Comparison of ENCODE assay signal across 11 mouse cellular contexts in genomic region chr9:44568083-44568455, GRCm38 (mm10). TPM values are rescaled to one million over a fixed set of nuclear protein-coding genes. Genes with fewer than 3 reads are reported as not detected.
A peak's percentile ranks its signal among the peaks of the same experiment; 100 is the strongest.
DNase-seq lines count a peak whose midpoint lies in the region; ATAC-seq and TF ChIP-seq lines count a peak whose summit lies in the region.
"Had no signal": no experiment of that assay in that cellular context is flagged by ENCODE, and none has a peak within 500 bp of the region (broad histone marks: within the 10 kb centered on the region; RNA-seq: fewer than 3 reads in every experiment).

No protein-coding gene starts in this region.

- no peaks in the 10 kb centered on the region for H3K36me3 ChIP-seq in heart, adult 2 months (ENCODE audit: control insufficient read depth, insufficient read depth, low read length)
- H3K36me3 ChIP-seq in heart, embryonic 12.5 days = no peaks in the 10 kb centered on the region
- no peaks in the 10 kb centered on the region for H3K36me3 ChIP-seq in liver, postnatal 0 days (replicated peaks; ENCODE audit: insufficient read depth, low read length)
- H3K36me3 ChIP-seq in kidney, embryonic 14.5 days (ENCODE audit: control insufficient read depth, insufficient read depth, low read length) = no peaks in the 10 kb centered on the region

- H3K4me3 ChIP-seq in heart, adult 2 months = no peak overlapping the region
- H3K4me3 ChIP-seq in heart, embryonic 12.5 days = no peak overlapping the region
- peak overlapping the region; percentile 3; the same call in 1 of the 2 replicates for H3K4me3 ChIP-seq in liver, postnatal 0 days (ENCODE audit: low read depth, low read length)
- H3K4me3 ChIP-seq in kidney, embryonic 14.5 days (ENCODE audit: low read length) = no peak overlapping the region

- peaks cover 8% of the 10 kb centered on the region for H3K4me1 ChIP-seq in heart, adult 2 months (ENCODE audit: control insufficient read depth, insufficient read depth, low read length)
- peaks cover 2% of the 10 kb centered on the region; the same call in 1 of the 2 replicates for H3K4me1 ChIP-seq in heart, embryonic 12.5 days (replicated peaks)
- peaks cover 23% of the 10 kb centered on the region for H3K4me1 ChIP-seq in liver, postnatal 0 days (ENCODE audit: insufficient read depth)
- H3K4me1 ChIP-seq in kidney, embryonic 14.5 days (ENCODE audit: control insufficient read depth, insufficient read depth, low read length) = no peaks in the 10 kb centered on the region

- intact Hi-C loops in heart, adult 2 months (cut with DNase I) = no loop called here

- TF ChIP-seq POLR2A in heart, adult 2 months (IDR thresholded peaks at IDR 0.05; ENCODE audit: insufficient read depth, low read depth, low read length) = no peak

- no peaks in the 10 kb centered on the region for H3K79me2 ChIP-seq in heart, adult 2 months (replicated peaks; ENCODE audit: control insufficient read depth, insufficient read depth, low read length)

- H3K4me2 ChIP-seq in heart, embryonic 12.5 days = no peak overlapping the region
- peak overlapping the region; percentile 41 for H3K4me2 ChIP-seq in liver, postnatal 0 days (ENCODE audit: low read depth, low read length)
- H3K4me2 ChIP-seq in kidney, embryonic 14.5 days (replicated peaks; ENCODE audit: low read depth, low read length) = no peak overlapping the region

- no peak for DNase-seq in heart, adult 2 months
- DNase-seq in thymus, postnatal 25 days = peak; percentile 22
- no peak for DNase-seq in thymus, postnatal 4 days
- peak; percentile 40 for DNase-seq in liver, postnatal 0 days
- no peak for DNase-seq in kidney, postnatal 36 days
- no peak for DNase-seq in adrenal gland, postnatal 10 days
- DNase-seq: gastrocnemius, postnatal 10 days had no signal

- no peak for TF ChIP-seq EP300 in heart, adult 2 months (IDR thresholded peaks at IDR 0.05; ENCODE audit: insufficient read depth, low read depth, low read length)
- no peak for TF ChIP-seq EP300 in liver, postnatal 0 days (IDR thresholded peaks at IDR 0.05; ENCODE audit: low read depth)

- H3K27me3 ChIP-seq in heart, adult 2 months (ENCODE audit: control insufficient read depth, insufficient read depth, low read length) = no peaks in the 10 kb centered on the region
- H3K27me3 ChIP-seq in heart, embryonic 12.5 days (replicated peaks) = no peaks in the 10 kb centered on the region
- H3K27me3 ChIP-seq in liver, postnatal 0 days (ENCODE audit: insufficient read depth, low read length) = no peaks in the 10 kb centered on the region
- no peaks in the 10 kb centered on the region for H3K27me3 ChIP-seq in kidney, embryonic 14.5 days (ENCODE audit: control insufficient read depth, insufficient read depth, low read length)

- no peaks in the 10 kb centered on the region for H3K9me3 ChIP-seq in heart, embryonic 12.5 days (replicated peaks)
- H3K9me3 ChIP-seq in liver, postnatal 0 days (ENCODE audit: low read length) = no peaks in the 10 kb centered on the region
- no peaks in the 10 kb centered on the region for H3K9me3 ChIP-seq in kidney, embryonic 14.5 days (ENCODE audit: control insufficient read depth, low read length)

- ATAC-seq in heart, embryonic 12.5 days (ENCODE audit: insufficient number of reproducible peaks, low FRiP score) = no peak
- no peak; the same call in 1 of the 2 replicates for ATAC-seq in liver, postnatal 0 days
- no peak for ATAC-seq in kidney, embryonic 14.5 days (ENCODE audit: low FRiP score, low TSS enrichment)

- peak overlapping the region; percentile 79 for H3K27ac ChIP-seq in heart, adult 2 months
- H3K27ac ChIP-seq in heart, embryonic 12.5 days (ENCODE audit: poor library complexity, severe bottlenecking) = no peak overlapping the region
- H3K27ac ChIP-seq in liver, postnatal 0 days (ENCODE audit: low read depth) = peak overlapping the region; percentile 84
- no peak overlapping the region for H3K27ac ChIP-seq in kidney, embryonic 14.5 days (ENCODE audit: low read depth, low read length)
- H3K27ac ChIP-seq: kidney, postnatal 0 days had no signal

- H3K9ac ChIP-seq in heart, adult 2 months (ENCODE audit: low read depth, low read length) = peak overlapping the region; percentile 52; the same call in 1 of the 2 replicates
- no peak overlapping the region for H3K9ac ChIP-seq in heart, embryonic 12.5 days
- peak overlapping the region; percentile 32; the same call in 1 of the 2 replicates for H3K9ac ChIP-seq in liver, postnatal 0 days (replicated peaks)
- H3K9ac ChIP-seq in kidney, embryonic 14.5 days (ENCODE audit: low read depth, low read length) = no peak overlapping the region

- WGBS in heart, adult 2 months = 17% methylated on average over 7 of the region's 7 CpGs
- 46% methylated on average over 7 of the region's 7 CpGs for WGBS in heart, embryonic 12.5 days
- WGBS in liver, postnatal 0 days (ENCODE audit: insufficient replicate concordance) = 20% methylated on average over 7 of the region's 7 CpGs
- 49% methylated on average over 7 of the region's 7 CpGs for WGBS in kidney, embryonic 14.5 days

- no peak for TF ChIP-seq CTCF in heart, adult 2 months (IDR thresholded peaks at IDR 0.05)
- no peak for TF ChIP-seq CTCF in liver, postnatal 0 days (IDR thresholded peaks at IDR 0.05; ENCODE audit: low read depth)

RNA-seq across cellular contexts. Expression of gene Cxcr5, which starts 6.4 kb away (rescaled TPM):
- total RNA-seq in heart, adult 2 months (2021) = under 1 TPM; 0.41 to 0.42 TPM
- 0.59 and 1.7 TPM in 2 replicates for polyA plus RNA-seq in heart, adult 2 months (2012; rRNA removed)
- not detected in 2 replicates for polyA plus RNA-seq in heart, embryonic 12.5 days (2016; fragmentation: Nextera tagmentation; extraction: Ambion mirVana)
- polyA plus RNA-seq in liver, postnatal 0 days (2015; fragmentation: Nextera tagmentation; extraction: Ambion mirVana) = 0.32 and 0.55 TPM in 2 replicates
- polyA plus RNA-seq in kidney, embryonic 14.5 days (2014; fragmentation: Nextera tagmentation; extraction: Ambion mirVana) = not detected in 2 replicates
- total RNA-seq in adrenal gland, postnatal 10 days (2021) = 1 to 10 TPM; 1.0 to 1.4 TPM
- total RNA-seq: gastrocnemius, postnatal 10 days had no signal
- polyA plus RNA-seq: kidney, postnatal 0 days; neural tube, embryonic 11.5 days had no signal

RNA-seq across cellular contexts. Expression of gene Ddx6, which starts 36.6 kb away (rescaled TPM):
- 10 to 100 TPM; 75.6 to 88.4 TPM for total RNA-seq in heart, adult 2 months (2021)
- polyA plus RNA-seq in heart, adult 2 months (2012; rRNA removed) = 14.3 and 26.7 TPM in 2 replicates
- 12.4 and 13.5 TPM in 2 replicates for polyA plus RNA-seq in heart, embryonic 12.5 days (2016; fragmentation: Nextera tagmentation; extraction: Ambion mirVana)
- polyA plus RNA-seq in liver, postnatal 0 days (2015; fragmentation: Nextera tagmentation; extraction: Ambion mirVana) = 5.3 and 6.3 TPM in 2 replicates
- polyA plus RNA-seq in kidney, embryonic 14.5 days (2014; fragmentation: Nextera tagmentation; extraction: Ambion mirVana) = 28.2 and 29.1 TPM in 2 replicates
- 100 to 1,000 TPM; 106 to 118 TPM for total RNA-seq in adrenal gland, postnatal 10 days (2021)

Comparison
In these comparisons a context has a peak if more than half of its experiments do, and no peak if none do; other contexts are left out.
1. DNase-seq: peak in thymus, postnatal 25 days (single experiment) and liver, postnatal 0 days (single experiment); none in heart, adult 2 months (0 of 2), thymus, postnatal 4 days (single experiment), kidney, postnatal 36 days (0 of 2) and adrenal gland, postnatal 10 days (single experiment).
2. H3K27ac ChIP-seq: peak in heart, adult 2 months (single experiment) and liver, postnatal 0 days (single experiment); none in heart, embryonic 12.5 days (single experiment) and kidney, embryonic 14.5 days (single experiment).
3. H3K9ac ChIP-seq: peak in heart, adult 2 months (single experiment) and liver, postnatal 0 days (single experiment); none in heart, embryonic 12.5 days (single experiment) and kidney, embryonic 14.5 days (single experiment).